Mouse (Mus musculus): ENCODE measurements around the gene Bysl.
"Not testable (repeated sequence)": the region's sequence is repeated elsewhere in the genome, so short reads cannot be mapped to it uniquely, and the experiment has no call there.

Bysl gene

GRCm38 (mm10) chr17:47610849-47611660 is at the start of gene Bysl, which contains the start of the genes Med20 and Gm20517:
TSS of gene Bysl (minus strand) at chr17:47611492.
TSS of gene Med20 (plus strand) at chr17:47611582.
TSS of gene Gm20517 (plus strand) at chr17:47611589.
- DNase-seq = peak; percentile 97 to 99

DNA sequence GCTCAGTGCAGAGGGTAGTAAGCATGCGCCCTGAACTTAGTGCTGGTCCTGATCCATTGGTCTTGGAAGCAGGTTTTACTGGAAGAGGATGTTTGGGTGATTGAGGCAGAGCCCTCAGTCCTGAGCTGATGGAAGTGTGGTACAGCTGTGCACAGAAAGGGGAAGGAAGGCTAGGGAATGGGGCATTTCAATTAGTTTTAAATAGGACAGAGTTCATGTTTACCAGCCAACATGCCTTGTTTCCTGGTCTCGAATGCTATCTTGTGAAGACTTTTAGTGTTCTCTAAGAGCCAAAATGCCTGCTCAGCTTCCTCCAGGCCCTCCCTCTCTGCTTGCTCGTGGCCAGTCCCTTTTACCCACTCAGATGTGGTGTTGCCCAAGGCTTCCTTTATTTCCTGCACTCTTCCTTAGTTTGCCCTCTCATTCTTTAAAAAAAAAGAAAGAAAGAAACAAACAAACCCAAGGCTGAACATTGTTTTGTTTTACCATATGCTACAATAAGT is 47.5 kb upstream of the Bysl start:
- DNase-seq = no peak

DNA sequence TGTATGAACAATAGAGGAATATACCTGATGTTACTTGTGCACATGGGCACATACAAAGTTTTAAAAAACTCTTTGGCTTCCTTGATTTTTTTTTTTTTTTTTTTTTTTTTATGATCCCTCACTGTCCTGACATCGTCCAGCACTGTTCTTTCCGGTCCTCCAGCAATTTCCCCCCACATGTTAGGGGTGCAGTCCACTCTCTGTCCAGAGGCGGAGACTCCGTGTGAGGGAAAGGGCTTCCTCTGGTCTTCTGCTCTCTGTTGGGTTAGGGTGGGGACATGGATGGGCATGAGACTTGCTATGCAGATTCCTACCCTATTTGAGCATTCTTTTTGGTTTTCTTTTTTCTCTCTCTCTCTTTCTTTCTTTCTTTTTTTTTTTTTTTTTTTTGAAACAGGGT is 46.6 kb upstream of the Bysl start:
- no peak for DNase-seq

GRCm38 (mm10) chr17:47655697-47656096 is 44.4 kb upstream of the Bysl start:
- no peak for DNase-seq

DNA sequence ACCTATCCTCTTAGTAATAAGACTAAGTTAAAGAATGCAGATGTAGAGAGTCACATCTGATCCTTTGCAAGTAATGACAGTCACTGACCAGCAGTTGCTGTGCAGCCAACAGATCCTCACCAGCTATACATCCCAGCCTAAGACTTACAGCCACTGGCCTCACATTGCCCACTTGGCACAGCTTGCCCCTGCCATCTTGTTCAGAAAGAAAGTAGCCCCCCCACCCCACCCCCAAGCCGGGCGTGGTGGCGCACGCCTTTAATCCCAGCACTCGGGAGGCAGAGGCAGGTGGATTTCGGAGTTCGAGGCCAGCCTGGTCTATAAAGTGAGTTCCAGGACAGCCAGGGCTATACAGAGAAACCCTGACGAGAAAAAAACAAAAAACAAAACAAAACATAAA is 43.1 kb upstream of the Bysl start:
- not testable (repeated sequence) for DNase-seq

- DNase-seq = no peak
Measured at GRCm38 (mm10) chr17:47651953-47652352, 40.7 kb upstream of the Bysl start.

DNA sequence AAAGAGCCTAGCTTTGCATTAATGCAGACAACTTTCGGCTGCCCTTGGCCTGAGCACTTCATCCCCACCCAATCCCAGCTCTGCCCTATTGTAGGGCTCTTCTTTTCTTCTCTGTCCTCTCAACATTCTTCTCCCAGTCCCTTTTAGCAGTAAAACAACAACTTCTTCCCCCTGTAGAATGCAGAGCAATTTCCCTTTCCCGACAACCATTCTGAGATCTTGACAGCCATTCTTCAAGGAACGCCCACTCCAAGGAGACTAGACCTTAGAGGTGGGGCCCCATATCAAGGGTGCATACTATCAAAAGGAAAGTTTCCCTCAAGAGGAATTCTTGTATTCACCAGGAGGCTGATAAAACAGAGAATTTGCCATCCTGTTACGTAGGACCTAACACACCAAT is 37.7 kb upstream of the Bysl start:
- no peak for DNase-seq

GRCm38 (mm10) chr17:47646683-47647082 is 35.4 kb upstream of the Bysl start:
- peak; percentile 77 to 82 for DNase-seq

GRCm38 (mm10) chr17:47642992-47643391 is 31.7 kb upstream of the Bysl start:
- DNase-seq = peak; percentile 14 to 27

DNA sequence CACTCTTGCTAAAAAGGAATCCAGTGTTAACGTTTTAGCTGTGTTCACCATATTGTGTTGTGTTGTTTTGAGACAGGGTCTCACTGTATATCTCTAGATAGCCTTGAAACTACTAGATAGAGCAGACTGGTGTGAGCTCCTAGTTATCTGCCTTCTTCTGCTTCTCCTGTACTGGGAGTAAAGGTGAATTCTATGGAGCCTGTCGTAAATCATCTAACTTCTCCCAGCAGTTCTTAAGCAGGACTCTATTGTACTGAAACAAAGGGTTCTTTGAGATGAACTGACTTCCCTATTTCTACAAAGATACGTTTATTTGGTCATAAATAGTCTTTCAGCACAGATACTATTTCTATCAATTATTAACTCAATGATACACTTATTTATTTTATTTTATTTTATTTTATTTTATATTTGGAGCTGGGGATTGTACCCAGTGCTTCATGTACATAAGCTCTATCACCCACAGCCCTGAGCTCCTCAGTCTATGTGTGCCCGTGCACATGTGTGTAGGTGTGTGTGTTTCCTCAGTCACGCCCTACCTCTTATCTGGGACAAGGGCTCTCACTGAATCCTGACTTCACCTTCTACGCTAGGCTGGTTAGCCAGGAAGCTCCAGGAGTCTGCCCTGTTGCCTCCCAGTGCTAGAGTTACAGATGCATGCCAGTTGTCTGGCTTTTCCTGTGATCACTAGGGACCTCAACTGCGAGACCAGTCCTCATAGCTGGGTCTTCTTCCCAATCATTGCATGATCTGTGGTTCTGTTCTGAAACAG is 22.9 kb upstream of the Bysl start:
- DNase-seq = no peak

GRCm38 (mm10) chr17:47632181-47632840 is 21.0 kb upstream of the Bysl start:
- DNase-seq = no peak

- DNase-seq = no peak
Measured at GRCm38 (mm10) chr17:47630678-47631065, 19.4 kb upstream of the Bysl start, which contains the start of gene Usp49. TSS of gene Usp49 (plus strand) at chr17:47630690.

DNA sequence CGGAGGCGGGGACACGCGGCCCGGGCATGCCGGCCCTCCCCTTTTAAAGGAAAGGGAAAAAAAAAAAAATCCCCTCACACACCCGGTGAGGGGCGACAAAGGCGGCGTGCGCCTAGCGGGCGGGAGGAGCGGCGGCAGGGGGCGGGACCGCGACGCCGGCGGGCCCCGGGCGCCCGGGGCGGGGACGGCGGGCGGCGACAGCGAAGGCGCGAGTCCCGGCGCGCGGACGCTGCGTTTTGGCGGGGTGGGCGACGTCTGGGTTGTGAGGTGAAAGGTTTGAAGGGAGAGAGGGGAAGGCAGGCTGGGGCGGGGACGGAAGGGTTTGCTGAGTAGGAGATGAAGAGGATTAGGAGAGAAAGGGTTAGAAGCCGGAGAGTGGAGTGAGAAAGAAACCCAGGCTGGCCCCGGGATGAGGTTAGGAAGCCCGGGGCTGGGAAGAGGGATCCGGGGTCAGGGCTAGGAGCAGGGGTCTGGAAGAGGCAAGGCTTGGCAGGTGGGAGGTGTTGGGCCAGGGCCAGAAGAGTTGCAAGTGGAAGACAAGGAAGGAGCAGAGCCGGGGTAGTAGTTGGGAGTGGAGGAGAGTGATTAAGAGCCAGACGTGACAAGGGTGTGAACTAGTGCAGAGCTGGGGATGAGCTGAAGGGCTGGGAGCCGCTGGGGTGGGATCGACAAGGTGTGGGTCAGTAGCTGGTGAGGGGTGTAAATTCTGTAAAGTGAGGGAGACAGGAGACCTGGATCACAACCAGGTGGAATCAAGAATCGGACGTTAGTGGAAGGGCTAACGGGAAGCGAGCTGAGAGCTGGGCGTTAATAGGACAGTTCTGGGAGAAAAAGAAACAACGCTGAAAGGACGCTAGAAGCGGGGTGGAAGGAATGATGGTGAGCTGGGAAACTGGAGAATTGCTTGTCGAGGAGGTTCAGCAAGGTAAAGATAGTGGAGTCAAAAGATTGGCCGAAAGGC is 18.7 kb upstream of the Bysl start:
- DNase-seq = no peak

GRCm38 (mm10) chr17:47628851-47629676 is 17.8 kb upstream of the Bysl start:
- peak; percentile 96 to 98 for DNase-seq

DNA sequence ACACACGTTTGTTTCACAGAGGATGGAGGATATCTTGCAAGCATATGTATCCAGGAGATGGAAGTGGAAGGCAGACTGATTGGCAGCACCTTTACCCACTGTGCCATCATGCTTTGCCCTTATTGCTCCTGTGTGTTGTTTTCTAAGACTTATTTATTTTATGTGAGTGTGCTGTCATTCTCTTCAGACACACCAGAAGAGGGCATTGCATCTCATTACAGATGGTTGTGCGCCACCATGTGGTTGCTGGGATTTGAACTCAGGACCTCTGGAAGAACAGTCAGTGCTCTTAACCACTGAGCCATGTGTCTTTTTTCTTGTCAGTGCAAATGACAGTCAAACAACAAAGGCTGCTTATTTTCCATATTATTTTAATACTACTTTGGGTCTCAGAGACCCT is 16.5 kb upstream of the Bysl start:
- no peak for DNase-seq

- no peak for DNase-seq
Measured at GRCm38 (mm10) chr17:47626031-47626430, 14.7 kb upstream of the Bysl start.

DNA sequence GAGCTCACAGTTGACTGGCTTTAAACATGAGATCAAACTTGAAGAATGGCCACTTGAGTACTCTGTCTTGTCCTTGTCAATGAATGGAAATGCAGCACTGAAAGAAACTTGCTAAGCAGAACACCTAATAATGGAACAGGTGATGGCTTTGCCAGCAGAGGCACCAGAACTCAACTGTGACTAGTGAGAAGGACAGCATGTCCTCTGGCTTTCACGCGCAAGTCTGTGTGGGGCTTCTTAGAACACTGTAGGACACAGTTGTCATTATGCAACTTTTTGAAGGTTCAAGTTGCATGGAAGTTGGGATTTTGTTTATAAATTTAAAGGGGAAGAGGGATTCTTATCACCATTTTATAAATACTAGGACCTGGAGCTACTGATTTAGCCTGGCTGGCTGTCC is 13.8 kb upstream of the Bysl start:
- DNase-seq = no peak

DNA sequence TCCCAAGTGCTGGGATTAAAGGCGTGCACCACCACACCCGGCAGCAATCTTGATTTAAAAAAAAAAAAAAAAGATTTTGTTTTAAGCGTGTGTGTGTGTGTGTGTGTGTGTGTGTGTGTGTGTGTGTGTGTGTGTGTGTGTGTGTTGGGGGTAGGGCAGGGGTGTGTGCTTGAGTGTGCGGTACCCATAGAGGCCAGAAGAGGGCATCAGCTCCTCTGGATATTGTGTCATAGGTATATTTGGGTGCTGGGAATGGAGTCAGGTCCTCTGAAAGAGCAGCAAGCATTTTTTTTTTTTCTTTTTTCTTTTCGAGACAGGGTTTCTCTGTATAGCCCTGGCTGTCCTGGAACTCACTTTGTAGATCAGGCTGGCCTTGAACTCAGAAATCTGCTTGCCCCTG is 13.3 kb upstream of the Bysl start:
- DNase-seq = not testable (repeated sequence)

- DNase-seq = no peak
Measured at GRCm38 (mm10) chr17:47622912-47623554, 11.7 kb upstream of the Bysl start.

DNA sequence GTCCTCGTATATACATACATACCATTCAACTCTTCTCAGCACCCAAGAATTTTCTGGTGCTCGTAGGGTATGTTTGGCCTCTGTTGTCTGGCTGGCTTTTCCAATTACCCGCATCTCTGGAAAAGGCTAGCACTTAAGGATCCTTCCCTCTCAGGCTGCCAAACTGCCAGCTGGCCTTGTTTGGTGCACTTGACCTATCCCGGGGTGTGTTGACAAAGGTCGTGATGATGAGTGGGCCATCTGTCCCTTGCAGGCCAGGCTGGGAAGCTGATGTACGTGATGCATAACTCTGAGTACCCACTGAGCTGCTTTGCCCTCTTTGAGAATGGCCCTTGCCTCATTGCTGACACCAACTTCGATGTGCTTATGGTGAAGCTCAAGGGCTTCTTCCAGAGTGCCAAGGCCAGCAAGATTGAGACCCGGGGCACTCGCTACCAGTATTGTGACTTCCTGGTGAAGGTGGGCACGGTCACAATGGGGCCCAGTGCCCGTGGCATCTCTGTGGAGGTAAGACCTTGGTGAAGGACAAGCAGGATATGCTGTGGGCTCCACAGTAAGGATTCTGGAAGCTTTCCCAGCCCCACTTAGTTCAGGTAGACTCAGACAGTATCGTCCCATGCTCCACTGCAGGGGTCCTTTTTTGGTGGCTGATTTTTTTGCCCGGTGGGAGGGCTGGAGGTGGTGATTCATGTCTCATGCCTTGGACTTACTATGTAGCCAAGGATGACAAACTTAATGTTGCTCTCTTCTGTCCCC is 7.4 kb upstream of the Bysl start:
- DNase-seq = no peak
